Mouse (Mus musculus): Measurements from ENCODE around the gene Acss1.

Gene Acss1

GRCm38 (mm10) chr2:150570761-150571160 lies 97.5 kb downstream of the Acss1 start:
- DNase-seq (ENCODE audit: low read depth, low spot score), result no peak

- peak; percentile 86 for DNase-seq (ENCODE audit: low read depth, low spot score)
These were observed 98.3 kb downstream of the Acss1 start, which contains the start of gene Cst7 for GRCm38 (mm10) chr2:150569847-150570590. Gene Cst7, plus strand, starts transcription at chr2:150570415.

All from CD4-positive helper T cell, adult 2 months (primary cell).